Mouse (Mus musculus) embryonic fibroblast, embryonic 13.5 days (primary cell): ENCODE data around the gene Gm17359. TPM values are rescaled to one million over a fixed set of nuclear protein-coding genes. Genes with fewer than 3 reads are reported as not detected.
A peak's percentile ranks its signal among the peaks of the same experiment; 100 is the strongest.
"Not testable (repeated sequence)": the region's sequence is repeated elsewhere in the genome, so short reads cannot be mapped to it uniquely, and the experiment has no call there.

Source experiments
- H3K27ac ChIP-seq: 2 replicates; pipeline ENCODE4 v1.5.1; 2012; ENCODE audit warnings: low read length, control low read depth, inconsistent platforms; ENCODE audit not compliant: insufficient read depth
- H3K4me1 ChIP-seq: 2 replicates; pipeline ENCODE4 v1.6.1; 2011; ENCODE audit warnings: low read length; ENCODE audit not compliant: control insufficient read depth, insufficient read depth
- H3K4me3 ChIP-seq: 2 replicates; pipeline ENCODE4 v1.5.1; 2011; ENCODE audit warnings: mild to moderate bottlenecking, control low read depth, low read length; ENCODE audit not compliant: insufficient read depth
- CTCF ChIP-seq: IDR thresholded peaks from 2 replicates; pipeline ENCODE4 v1.5.1; 2011; ENCODE audit warnings: mild to moderate bottlenecking, control low read depth, low read length, moderate library complexity, borderline replicate concordance; ENCODE audit not compliant: insufficient read depth
- POLR2A ChIP-seq: IDR thresholded peaks from 2 replicates; pipeline ENCODE4 v1.6.1; 2011; ENCODE audit warnings: low read depth, mild to moderate bottlenecking, control low read depth, low read length, moderate library complexity
- polyA plus RNA-seq: library from polyadenylated mRNA; stranded (reverse); fragments of >200 nt; gene quantifications from 2 replicates; pipeline ENCODE4 v1.2.4, GENCODE M21; 2011; ENCODE audit warnings: low read depth; ENCODE audit not compliant: missing spikeins, insufficient read length

Gene Gm17359
- polyA plus RNA-seq, 1 experiment: not detected

DNA sequence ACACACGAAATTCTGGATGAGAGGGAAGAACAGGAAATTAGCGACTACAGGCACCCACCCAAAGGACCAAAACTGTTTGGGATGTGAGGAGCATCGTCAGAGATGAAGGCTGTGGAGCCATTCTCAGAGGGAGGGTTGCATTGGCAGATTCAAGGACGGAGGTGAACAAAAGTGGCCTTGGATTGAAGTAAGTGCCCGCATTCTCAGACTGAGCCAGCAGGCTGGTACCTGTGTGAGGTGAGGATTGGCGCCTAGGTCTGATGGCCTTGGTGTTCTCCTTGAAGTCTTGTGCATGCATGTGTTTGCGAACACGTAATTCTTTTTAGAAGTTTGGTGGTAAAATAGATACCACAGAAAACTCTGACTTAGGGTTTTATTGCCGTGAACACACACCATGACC lies 98.0 kb downstream of the Gm17359 start:
- no peaks in the 10 kb centered on the region for H3K4me1 ChIP-seq
- no peak overlapping the region for H3K4me3 ChIP-seq
- H3K27ac ChIP-seq: no peak overlapping the region
- no peak for TF ChIP-seq CTCF
- no peak for TF ChIP-seq POLR2A

DNA sequence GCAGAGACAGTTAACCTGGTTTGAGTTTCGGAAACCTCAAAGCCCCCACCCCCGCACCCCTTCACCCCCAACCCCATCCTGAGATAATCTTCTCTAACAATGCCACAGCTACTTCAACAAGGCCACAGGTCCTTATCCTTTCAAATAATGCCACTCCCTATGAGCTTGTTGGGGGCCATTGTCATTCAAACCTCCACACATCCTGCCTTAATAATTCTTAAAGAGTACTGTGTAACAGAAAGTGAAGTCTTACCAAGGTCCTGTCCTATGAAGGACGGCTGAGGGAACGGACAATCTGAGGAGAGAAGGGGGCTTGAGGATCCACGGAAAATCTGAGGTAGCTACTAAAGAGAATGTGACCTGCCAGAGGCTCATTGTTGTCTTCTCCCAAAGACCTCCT lies 98.5 kb downstream of the Gm17359 start:
- Histone ChIP-seq H3K27ac (no peak overlapping the region), H3K4me3 (no peak overlapping the region), H3K4me1 (no peaks in the 10 kb centered on the region)
- TF ChIP-seq POLR2A (no peak), CTCF (no peak)

- Histone ChIP-seq H3K4me1 (no peaks in the 10 kb centered on the region), H3K27ac (no peak overlapping the region), H3K4me3 (no peak overlapping the region)
- TF ChIP-seq POLR2A (no peak), CTCF (no peak)
Measured at GRCm38 (mm10) chr3:79436186-79436585, 99.7 kb downstream of the Gm17359 start.

GRCm38 (mm10) chr3:79438276-79438675 lies 101.8 kb downstream of the Gm17359 start:
- H3K4me1 ChIP-seq: no peaks in the 10 kb centered on the region
- TF ChIP-seq POLR2A (no peak), CTCF (no peak)
- no peak overlapping the region for H3K4me3 ChIP-seq
- no peak overlapping the region for H3K27ac ChIP-seq

GRCm38 (mm10) chr3:79440976-79441491 lies 104.6 kb downstream of the Gm17359 start:
- peaks cover 6% of the 10 kb centered on the region for H3K4me1 ChIP-seq
- H3K27ac ChIP-seq: no peak overlapping the region
- no peak for TF ChIP-seq POLR2A
- no peak for TF ChIP-seq CTCF
- H3K4me3 ChIP-seq: no peak overlapping the region

DNA sequence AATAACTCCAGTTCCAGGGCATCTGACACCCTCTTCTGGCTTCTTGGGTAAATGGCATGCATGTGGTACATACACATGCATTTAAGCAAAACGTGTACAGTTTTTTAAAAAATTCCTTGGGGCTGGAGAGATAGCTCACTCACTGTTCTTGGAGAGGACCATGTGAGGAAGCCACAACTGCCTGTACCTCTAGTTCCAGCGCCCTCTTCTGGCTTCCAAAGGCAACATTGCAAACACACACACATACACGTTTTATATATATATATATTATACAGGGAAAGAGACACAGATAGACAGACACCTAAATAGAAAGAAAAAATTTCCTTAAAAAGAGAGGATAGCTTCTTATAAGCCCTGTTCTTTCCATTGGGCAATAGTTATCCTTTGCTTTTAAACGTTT lies 107.4 kb downstream of the Gm17359 start:
- no peak for TF ChIP-seq CTCF
- TF ChIP-seq POLR2A: no peak
- H3K27ac ChIP-seq: no peak overlapping the region
- peaks cover 6% of the 10 kb centered on the region for H3K4me1 ChIP-seq
- no peak overlapping the region for H3K4me3 ChIP-seq

DNA sequence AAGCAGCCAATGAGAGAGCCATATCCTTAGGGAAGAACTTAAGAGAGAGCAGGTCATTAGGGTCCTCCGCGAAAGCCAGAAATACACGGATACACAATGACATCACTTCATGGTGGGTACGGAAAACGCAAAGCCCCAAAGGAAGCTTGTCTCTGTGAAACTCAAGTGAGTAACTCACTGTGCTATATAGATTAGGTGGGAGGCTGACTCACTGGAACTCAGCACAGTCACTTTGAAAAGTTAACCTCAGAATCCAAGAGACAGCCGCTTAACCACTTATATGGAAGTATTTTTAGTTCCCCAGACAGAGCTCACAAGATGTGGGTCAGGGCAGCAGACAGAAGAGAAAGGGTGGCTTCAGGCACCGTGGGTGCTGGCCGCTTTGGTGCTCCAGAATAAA lies 108.6 kb downstream of the Gm17359 start:
- TF ChIP-seq POLR2A: no peak
- no peak for TF ChIP-seq CTCF
- peak overlapping the region; percentile 86 for H3K27ac ChIP-seq
- H3K4me1 ChIP-seq: peaks cover 6% of the 10 kb centered on the region
- H3K4me3 ChIP-seq: no peak overlapping the region

DNA sequence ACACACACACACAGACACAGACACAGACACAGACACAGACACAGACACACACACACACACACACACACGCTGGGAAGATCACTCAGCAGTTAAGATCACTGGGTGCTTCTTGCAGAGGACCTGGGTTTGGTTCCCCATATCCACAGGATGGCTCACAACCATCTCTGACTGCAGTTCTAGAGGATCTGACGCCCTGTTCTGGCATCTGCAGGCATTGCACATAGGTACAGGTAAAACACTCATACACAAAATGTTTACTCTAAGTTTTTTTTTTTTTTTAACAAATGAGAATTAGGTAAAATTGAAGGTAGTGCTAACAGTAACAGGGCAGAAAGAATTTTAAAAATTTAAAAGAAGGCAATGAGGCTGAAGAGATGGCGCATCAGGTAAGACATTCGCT lies 109.7 kb downstream of the Gm17359 start:
- H3K4me1 ChIP-seq: peaks cover 6% of the 10 kb centered on the region
- H3K4me3 ChIP-seq: no peak overlapping the region
- H3K27ac ChIP-seq: 0 out of 2 replicates have a peak overlapping the region, but pooled peaks have one; percentile 14
- TF ChIP-seq POLR2A (no peak), CTCF (no peak)

GRCm38 (mm10) chr3:79446648-79447047 lies 110.2 kb downstream of the Gm17359 start:
- not testable (repeated sequence) for H3K27ac ChIP-seq, H3K4me1 ChIP-seq, H3K4me3 ChIP-seq

DNA sequence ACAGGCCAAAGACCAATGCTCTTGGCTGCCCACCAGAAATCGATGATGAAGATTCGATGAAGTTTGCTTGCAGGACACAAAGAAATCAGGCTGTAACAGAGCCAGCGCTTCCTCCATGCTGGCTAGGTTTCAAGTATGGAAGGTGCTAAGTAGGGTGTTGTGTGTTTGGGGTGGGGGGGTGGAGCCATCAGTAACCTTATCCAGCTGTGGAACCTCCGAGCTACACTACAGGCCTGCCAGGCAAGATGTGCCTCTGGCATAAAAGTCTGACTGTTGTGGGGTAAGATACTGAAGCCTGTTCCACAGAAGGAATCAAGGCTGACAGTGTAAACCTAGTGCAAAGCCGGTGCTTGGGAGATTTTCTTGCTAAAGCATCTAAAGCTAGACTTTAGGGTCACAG lies 112.0 kb downstream of the Gm17359 start:
- H3K4me3 ChIP-seq: no peak overlapping the region
- H3K4me1 ChIP-seq: peaks cover 6% of the 10 kb centered on the region
- H3K27ac ChIP-seq: no peak overlapping the region
- TF ChIP-seq POLR2A (no peak), CTCF (no peak)

DNA sequence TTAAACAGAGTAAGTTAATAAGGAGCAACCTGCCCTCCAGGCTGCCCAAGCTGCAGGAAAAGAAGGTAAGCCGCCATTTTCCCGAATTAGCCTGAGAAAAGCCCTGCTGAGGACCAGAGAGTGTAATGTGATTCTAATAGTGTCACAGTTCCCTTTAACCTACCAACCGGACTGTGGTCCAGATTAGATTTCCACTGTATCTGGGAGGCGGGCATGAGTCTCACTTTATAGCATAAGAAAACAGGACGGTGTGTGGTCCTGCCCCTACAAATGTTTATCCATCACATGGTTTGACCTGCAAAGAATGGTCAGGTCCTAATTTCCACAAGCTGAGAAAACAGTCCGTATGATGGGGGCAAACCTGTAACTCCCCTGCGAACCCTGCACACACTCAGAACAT lies 112.9 kb downstream of the Gm17359 start:
- peaks cover 6% of the 10 kb centered on the region for H3K4me1 ChIP-seq
- no peak overlapping the region for H3K4me3 ChIP-seq
- no peak overlapping the region for H3K27ac ChIP-seq
- no peak for TF ChIP-seq CTCF
- no peak for TF ChIP-seq POLR2A
